Mouse (Mus musculus): ENCODE results near the gene Hepacam.

DNA sequence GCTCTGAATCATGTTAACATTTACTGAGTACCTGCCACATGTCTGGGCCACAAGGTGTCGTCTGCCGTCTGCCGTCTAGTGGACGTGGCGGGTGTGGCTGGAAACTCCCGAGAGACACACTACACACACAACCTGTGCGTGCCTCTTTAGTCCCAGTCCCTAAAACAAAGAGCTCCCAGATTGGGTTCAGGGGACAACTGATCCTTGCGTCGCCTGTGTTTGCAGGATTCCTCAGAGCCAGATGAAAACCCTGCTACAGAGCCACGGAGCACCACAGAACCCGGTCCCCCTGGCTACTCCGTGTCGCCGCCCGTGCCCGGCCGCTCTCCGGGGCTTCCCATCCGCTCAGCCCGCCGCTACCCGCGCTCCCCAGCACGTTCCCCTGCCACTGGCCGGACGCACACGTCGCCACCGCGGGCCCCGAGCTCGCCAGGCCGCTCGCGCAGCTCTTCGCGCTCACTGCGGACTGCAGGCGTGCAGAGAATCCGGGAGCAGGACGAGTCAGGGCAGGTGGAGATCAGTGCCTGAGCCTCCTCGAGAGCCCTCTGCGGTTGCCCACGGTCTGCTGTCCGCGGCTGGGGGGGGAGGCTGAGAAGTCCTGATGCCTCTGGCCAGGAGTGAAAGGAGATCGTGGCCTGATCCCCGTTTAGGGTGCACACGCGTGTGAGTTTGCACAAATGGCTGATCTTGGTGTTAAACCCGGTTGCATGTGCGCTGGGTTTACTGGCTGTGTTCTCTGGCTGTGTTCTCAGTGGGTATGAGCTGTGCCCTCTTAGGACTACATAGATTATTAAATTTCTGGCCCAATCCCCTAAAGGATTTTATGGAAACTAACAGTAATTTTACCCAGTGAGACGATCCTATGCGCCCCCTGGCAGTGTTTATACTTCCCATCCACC lies 17.4 kb downstream of the Hepacam start:
- no peak for TF ChIP-seq CTCF (IDR thresholded peaks at IDR 0.05; ENCODE audit: extremely low read depth, insufficient read depth, insufficient read length, insufficient replicate concordance)
- no peak for TF ChIP-seq POLR2A (IDR thresholded peaks at IDR 0.05; ENCODE audit: low read depth, low read length)

All from spleen, adult 2 months (tissue).